Mouse (Mus musculus): Measurements from ENCODE around the gene Mettl5. TPM values are rescaled to one million over a fixed set of nuclear protein-coding genes. Genes with fewer than 3 reads are reported as not detected.

The Mettl5 gene
- polyA plus RNA-seq, 1 experiment from 2014 or later = 11.2 TPM

- H3K4me3 ChIP-seq (ENCODE audit: inconsistent target) = no peak overlapping the region
- H3K79me2 ChIP-seq (ENCODE audit: inconsistent target) = peaks cover 6% of the 10 kb centered on the region; the same call in 1 of the 2 replicates
- WGBS (ENCODE audit: missing documents) = 93% methylated on average over 2 of the region's 2 CpGs
- H3K27ac ChIP-seq = no peak overlapping the region
- H3K36me3 ChIP-seq (ENCODE audit: inconsistent target) = no peaks in the 10 kb centered on the region
Observed at GRCm38 (mm10) chr2:69888957-69889356, 3.5 kb upstream of the Mettl5 start.

GRCm38 (mm10) chr2:69885050-69885449, 365 bp downstream of the Mettl5 start:
- Histone ChIP-seq H3K36me3 (ENCODE audit: inconsistent target) (no peaks in the 10 kb centered on the region), H3K79me2 (ENCODE audit: inconsistent target) (peaks cover 12% of the 10 kb centered on the region; the same call in 1 of the 2 replicates), H3K27ac (peak overlapping the region; percentile 57), H3K4me3 (ENCODE audit: inconsistent target) (peak overlapping the region; percentile 67)
- WGBS (ENCODE audit: missing documents) = 7% methylated on average over 11 of the region's 12 CpGs

- Histone ChIP-seq H3K79me2 (ENCODE audit: inconsistent target) (peaks cover 12% of the 10 kb centered on the region; the same call in 1 of the 2 replicates), H3K36me3 (ENCODE audit: inconsistent target) (no peaks in the 10 kb centered on the region), H3K27ac (no peak overlapping the region), H3K4me3 (ENCODE audit: inconsistent target) (peak overlapping the region; percentile 67)
- WGBS (ENCODE audit: missing documents) = 22% methylated on average over 6 of the region's 6 CpGs
Observed at GRCm38 (mm10) chr2:69884581-69884980, 834 bp downstream of the Mettl5 start.

- WGBS (ENCODE audit: missing documents) = 65% methylated on average over 2 of the region's 2 CpGs
- H3K36me3 ChIP-seq (ENCODE audit: inconsistent target) = no peaks in the 10 kb centered on the region
- no peak overlapping the region for H3K27ac ChIP-seq
- peaks cover 12% of the 10 kb centered on the region; the same call in 1 of the 2 replicates for H3K79me2 ChIP-seq (ENCODE audit: inconsistent target)
- H3K4me3 ChIP-seq (ENCODE audit: inconsistent target) = no peak overlapping the region
Observed at GRCm38 (mm10) chr2:69883990-69884391, 1.4 kb downstream of the Mettl5 start.

GRCm38 (mm10) chr2:69862117-69862657, 23.2 kb downstream of the Mettl5 start:
- WGBS (ENCODE audit: missing documents) = 0% methylated on average over 13 of the region's 13 CpGs
- Histone ChIP-seq H3K27ac (peak overlapping the region; percentile 48), H3K36me3 (ENCODE audit: inconsistent target) (peaks cover 13% of the 10 kb centered on the region), H3K79me2 (ENCODE audit: inconsistent target) (peaks cover 48% of the 10 kb centered on the region), H3K4me3 (ENCODE audit: inconsistent target) (peak overlapping the region; percentile 92)

GRCm38 (mm10) chr2:69861485-69862091, 23.8 kb downstream of the Mettl5 start, which contains the start of gene Ssb:
TSS of gene Ssb (plus strand) at chr2:69861562.
- Histone ChIP-seq H3K27ac (peak within 1 kb of the TSS; percentile 79), H3K4me3 (ENCODE audit: inconsistent target) (peak within 1 kb of the TSS; percentile 92), H3K79me2 (ENCODE audit: inconsistent target) (peaks cover 48% of the 10 kb centered on the region), H3K36me3 (ENCODE audit: inconsistent target) (peaks cover 7% of the 10 kb centered on the region)
- WGBS (ENCODE audit: missing documents) = under 1% methylated on average over 60 of the region's 66 CpGs

- Histone ChIP-seq H3K27ac (peak overlapping the region; percentile 79), H3K79me2 (ENCODE audit: inconsistent target) (peaks cover 43% of the 10 kb centered on the region), H3K36me3 (ENCODE audit: inconsistent target) (peaks cover 1% of the 10 kb centered on the region), H3K4me3 (ENCODE audit: inconsistent target) (peak overlapping the region; percentile 92)
- WGBS (ENCODE audit: missing documents) = 2% methylated on average over 8 of the region's 13 CpGs
Observed at GRCm38 (mm10) chr2:69860972-69861452, 24.4 kb downstream of the Mettl5 start.

- WGBS (ENCODE audit: missing documents) = 85% methylated on average over 1 of the region's 1 CpGs
- H3K27ac ChIP-seq = no peak overlapping the region
Observed at GRCm38 (mm10) chr2:69857882-69858281, 27.5 kb downstream of the Mettl5 start.

GRCm38 (mm10) chr2:69856392-69856791, 29.0 kb downstream of the Mettl5 start:
- Histone ChIP-seq H3K36me3 (ENCODE audit: inconsistent target) (no peaks in the 10 kb centered on the region), H3K79me2 (ENCODE audit: inconsistent target) (no peaks in the 10 kb centered on the region), H3K27ac (no peak overlapping the region), H3K4me3 (ENCODE audit: inconsistent target) (no peak overlapping the region)
- WGBS (ENCODE audit: missing documents) = 21% methylated on average over 8 of the region's 8 CpGs

More at GRCm38 (mm10) chr2:69857882-69858281, 27.5 kb downstream of the Mettl5 start:
- Histone ChIP-seq H3K36me3 (ENCODE audit: inconsistent target) (no peaks in the 10 kb centered on the region), H3K79me2 (ENCODE audit: inconsistent target) (peaks cover 12% of the 10 kb centered on the region), H3K4me3 (ENCODE audit: inconsistent target) (no peak overlapping the region)

GRCm38 (mm10) chr2:69851427-69852058, 33.9 kb downstream of the Mettl5 start:
- WGBS (ENCODE audit: missing documents) = 85% methylated on average over 2 of the region's 2 CpGs
- Histone ChIP-seq H3K4me3 (ENCODE audit: inconsistent target) (no peak overlapping the region), H3K27ac (no peak overlapping the region), H3K79me2 (ENCODE audit: inconsistent target) (no peaks in the 10 kb centered on the region), H3K36me3 (ENCODE audit: inconsistent target) (no peaks in the 10 kb centered on the region)

GRCm38 (mm10) chr2:69849215-69849614, 36.2 kb downstream of the Mettl5 start:
- Histone ChIP-seq H3K4me3 (ENCODE audit: inconsistent target) (no peak overlapping the region), H3K79me2 (ENCODE audit: inconsistent target) (no peaks in the 10 kb centered on the region), H3K36me3 (ENCODE audit: inconsistent target) (no peaks in the 10 kb centered on the region), H3K27ac (no peak overlapping the region)
- 81% methylated on average over 6 of the region's 6 CpGs for WGBS (ENCODE audit: missing documents)

GRCm38 (mm10) chr2:69840261-69840660, 45.2 kb downstream of the Mettl5 start:
- 47% methylated on average over 6 of the region's 6 CpGs for whole genome bisulfite sequencing (ENCODE audit: missing documents)
- H3K27ac ChIP-seq = no peak overlapping the region
- no peaks in the 10 kb centered on the region for H3K79me2 ChIP-seq (ENCODE audit: inconsistent target)
- no peaks in the 10 kb centered on the region for H3K36me3 ChIP-seq (ENCODE audit: inconsistent target)
- no peak overlapping the region for H3K4me3 ChIP-seq (ENCODE audit: inconsistent target)

GRCm38 (mm10) chr2:69838707-69839106, 46.7 kb downstream of the Mettl5 start:
- Histone ChIP-seq H3K27ac (no peak overlapping the region), H3K79me2 (ENCODE audit: inconsistent target) (no peaks in the 10 kb centered on the region), H3K36me3 (ENCODE audit: inconsistent target) (no peaks in the 10 kb centered on the region), H3K4me3 (ENCODE audit: inconsistent target) (no peak overlapping the region)

GRCm38 (mm10) chr2:69837996-69838395, 47.4 kb downstream of the Mettl5 start:
- no peaks in the 10 kb centered on the region for H3K79me2 ChIP-seq (ENCODE audit: inconsistent target)
- 88% methylated on average over 3 of the region's 3 CpGs for WGBS (ENCODE audit: missing documents)
- no peak overlapping the region for H3K4me3 ChIP-seq (ENCODE audit: inconsistent target)
- H3K36me3 ChIP-seq (ENCODE audit: inconsistent target) = no peaks in the 10 kb centered on the region
- no peak overlapping the region for H3K27ac ChIP-seq

Data from macrophage (primary cell).